Mouse (Mus musculus): ENCODE results near the gene Mapk1ip1. TPM values are rescaled to one million over a fixed set of nuclear protein-coding genes. Genes with fewer than 3 reads are reported as not detected.

Mapk1ip1 gene
- polyA plus RNA-seq (2014; fragmentation: Nextera tagmentation; extraction: Ambion mirVana) = 11.4 and 12.7 TPM in 2 replicates

- H3K36me3 ChIP-seq (ENCODE audit: control insufficient read depth, insufficient read depth, low read length) = no peaks in the 10 kb centered on the region
- H3K4me3 ChIP-seq (ENCODE audit: low read depth, low read length) = peak within 1 kb of the TSS; percentile 99
- H3K9me3 ChIP-seq (replicated peaks; ENCODE audit: control insufficient read depth, low read length) = no peaks in the 10 kb centered on the region
- H3K9ac ChIP-seq (ENCODE audit: low read depth, low read length) = peak within 1 kb of the TSS; percentile 96
- under 1% methylated on average over 50 of the region's 51 CpGs for WGBS (ENCODE audit: insufficient replicate concordance)
- no peaks in the 10 kb centered on the region for H3K27me3 ChIP-seq (ENCODE audit: control insufficient read depth, insufficient read depth, low read length)
- peak within 1 kb of the TSS; percentile 95 for H3K4me2 ChIP-seq
- ATAC-seq (replicated peaks; ENCODE audit: insufficient number of reproducible peaks, low FRiP score, low TSS enrichment) = peak; percentile 93
- H3K4me1 ChIP-seq (ENCODE audit: control insufficient read depth, insufficient read depth, low read length) = peaks cover 24% of the 10 kb centered on the region
- peak within 1 kb of the TSS; percentile 95 for H3K27ac ChIP-seq (ENCODE audit: low read depth, low read length)
Measured at GRCm38 (mm10) chr7:138845544-138846391, at the start of gene Mapk1ip1, which contains the start of gene Ppp2r2d. Gene Mapk1ip1, minus strand, starts transcription at chr7:138846273. Gene Ppp2r2d, plus strand, starts transcription at chr7:138846079.

DNA sequence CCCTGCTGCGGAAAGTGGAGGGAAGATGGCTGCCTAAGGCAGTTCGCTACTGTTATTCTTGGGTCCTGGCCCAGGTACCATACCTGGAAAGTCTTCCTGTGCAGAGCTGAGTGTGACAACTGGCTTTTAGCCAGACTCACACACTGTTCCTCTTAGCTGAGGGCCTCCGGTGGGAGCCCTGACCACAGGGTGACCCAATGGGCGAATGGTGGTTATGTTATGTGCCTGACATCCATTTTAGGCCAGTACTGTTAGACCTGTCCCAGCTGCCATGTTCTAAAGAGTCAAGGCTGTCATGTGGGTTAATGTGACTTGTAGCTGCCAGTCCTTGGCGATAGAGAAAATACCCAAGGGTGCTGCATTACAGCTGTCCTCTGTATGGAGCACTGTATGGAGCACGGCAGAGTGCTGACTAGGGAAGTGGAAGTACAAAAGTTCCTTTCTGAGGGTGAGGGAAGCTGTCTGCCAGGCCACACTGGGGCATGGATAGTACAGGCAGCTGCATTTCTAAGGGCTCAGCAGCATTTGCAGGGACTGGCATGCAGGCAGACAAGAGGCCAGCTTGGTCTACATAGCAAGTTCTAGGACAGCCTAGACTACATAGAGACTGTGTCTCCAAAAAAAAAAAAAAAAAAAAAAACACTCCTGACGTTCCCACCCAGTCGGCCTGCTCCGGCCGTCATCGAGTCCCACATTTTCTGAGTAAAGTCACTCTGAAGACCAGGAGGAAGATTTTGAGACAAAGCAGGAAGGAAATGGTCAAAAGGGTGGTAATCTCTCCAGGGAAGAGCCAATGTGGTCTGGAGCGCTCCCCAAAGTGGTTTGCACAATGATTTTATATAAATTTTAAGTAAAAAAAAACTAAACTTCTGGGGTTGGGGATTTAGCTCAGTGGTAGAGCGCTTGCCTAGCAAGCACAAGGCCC, 39.6 kb upstream of the Mapk1ip1 start:
- no peak for ATAC-seq (replicated peaks; ENCODE audit: insufficient number of reproducible peaks, low FRiP score, low TSS enrichment)
- 86% methylated on average over 12 of the region's 13 CpGs for WGBS (ENCODE audit: insufficient replicate concordance)

GRCm38 (mm10) chr7:138883724-138884123, 37.7 kb upstream of the Mapk1ip1 start:
- no peaks in the 10 kb centered on the region for H3K4me1 ChIP-seq (ENCODE audit: control insufficient read depth, insufficient read depth, low read length)
- H3K27me3 ChIP-seq (ENCODE audit: control insufficient read depth, insufficient read depth, low read length) = no peaks in the 10 kb centered on the region
- peaks cover 15% of the 10 kb centered on the region for H3K36me3 ChIP-seq (ENCODE audit: control insufficient read depth, insufficient read depth, low read length)
- H3K9ac ChIP-seq (ENCODE audit: low read depth, low read length) = no peak overlapping the region
- H3K4me2 ChIP-seq = no peak overlapping the region
- no peaks in the 10 kb centered on the region for H3K9me3 ChIP-seq (replicated peaks; ENCODE audit: control insufficient read depth, low read length)
- WGBS (ENCODE audit: insufficient replicate concordance) = 86% methylated on average over 3 of the region's 3 CpGs
- no peak overlapping the region for H3K4me3 ChIP-seq (ENCODE audit: low read depth, low read length)
- ATAC-seq (replicated peaks; ENCODE audit: insufficient number of reproducible peaks, low FRiP score, low TSS enrichment) = no peak
- H3K27ac ChIP-seq (ENCODE audit: low read depth, low read length) = no peak overlapping the region

More for the DNA sequence above, 39.6 kb upstream of the Mapk1ip1 start:
- no peaks in the 10 kb centered on the region for H3K9me3 ChIP-seq (replicated peaks; ENCODE audit: control insufficient read depth, low read length)
- H3K4me3 ChIP-seq (ENCODE audit: low read depth, low read length) = no peak overlapping the region
- peaks cover 7% of the 10 kb centered on the region for H3K36me3 ChIP-seq (ENCODE audit: control insufficient read depth, insufficient read depth, low read length)
- no peaks in the 10 kb centered on the region for H3K27me3 ChIP-seq (ENCODE audit: control insufficient read depth, insufficient read depth, low read length)
- no peak overlapping the region for H3K4me2 ChIP-seq
- no peaks in the 10 kb centered on the region for H3K4me1 ChIP-seq (ENCODE audit: control insufficient read depth, insufficient read depth, low read length)
- no peak overlapping the region for H3K9ac ChIP-seq (ENCODE audit: low read depth, low read length)
- no peak overlapping the region for H3K27ac ChIP-seq (ENCODE audit: low read depth, low read length)

GRCm38 (mm10) chr7:138875031-138875430, 29.0 kb upstream of the Mapk1ip1 start:
- H3K4me1 ChIP-seq (ENCODE audit: control insufficient read depth, insufficient read depth, low read length) = no peaks in the 10 kb centered on the region
- no peak overlapping the region for H3K27ac ChIP-seq (ENCODE audit: low read depth, low read length)
- no peaks in the 10 kb centered on the region for H3K27me3 ChIP-seq (ENCODE audit: control insufficient read depth, insufficient read depth, low read length)
- H3K9me3 ChIP-seq (replicated peaks; ENCODE audit: control insufficient read depth, low read length) = no peaks in the 10 kb centered on the region
- H3K4me3 ChIP-seq (ENCODE audit: low read depth, low read length) = no peak overlapping the region
- H3K9ac ChIP-seq (ENCODE audit: low read depth, low read length) = no peak overlapping the region
- 88% methylated on average over 3 of the region's 3 CpGs for WGBS (ENCODE audit: insufficient replicate concordance)
- no peak overlapping the region for H3K4me2 ChIP-seq
- no peak for ATAC-seq (replicated peaks; ENCODE audit: insufficient number of reproducible peaks, low FRiP score, low TSS enrichment)
- H3K36me3 ChIP-seq (ENCODE audit: control insufficient read depth, insufficient read depth, low read length) = peaks cover 34% of the 10 kb centered on the region

GRCm38 (mm10) chr7:138872956-138873355, 26.9 kb upstream of the Mapk1ip1 start:
- H3K9me3 ChIP-seq (replicated peaks; ENCODE audit: control insufficient read depth, low read length) = no peaks in the 10 kb centered on the region
- H3K4me3 ChIP-seq (ENCODE audit: low read depth, low read length) = no peak overlapping the region
- H3K36me3 ChIP-seq (ENCODE audit: control insufficient read depth, insufficient read depth, low read length) = peaks cover 27% of the 10 kb centered on the region
- H3K27me3 ChIP-seq (ENCODE audit: control insufficient read depth, insufficient read depth, low read length) = no peaks in the 10 kb centered on the region
- WGBS (ENCODE audit: insufficient replicate concordance) = 86% methylated on average over 3 of the region's 3 CpGs
- no peak overlapping the region for H3K9ac ChIP-seq (ENCODE audit: low read depth, low read length)
- no peak overlapping the region for H3K27ac ChIP-seq (ENCODE audit: low read depth, low read length)
- H3K4me1 ChIP-seq (ENCODE audit: control insufficient read depth, insufficient read depth, low read length) = no peaks in the 10 kb centered on the region
- ATAC-seq (replicated peaks; ENCODE audit: insufficient number of reproducible peaks, low FRiP score, low TSS enrichment) = no peak
- no peak overlapping the region for H3K4me2 ChIP-seq

- Histone ChIP-seq H3K27ac (ENCODE audit: low read depth, low read length) (no peak overlapping the region), H3K4me1 (ENCODE audit: control insufficient read depth, insufficient read depth, low read length) (no peaks in the 10 kb centered on the region), H3K27me3 (ENCODE audit: control insufficient read depth, insufficient read depth, low read length) (no peaks in the 10 kb centered on the region), H3K36me3 (ENCODE audit: control insufficient read depth, insufficient read depth, low read length) (no peaks in the 10 kb centered on the region; the same call in 1 of the 2 replicates), H3K4me2 (no peak overlapping the region), H3K4me3 (ENCODE audit: low read depth, low read length) (no peak overlapping the region), H3K9ac (ENCODE audit: low read depth, low read length) (no peak overlapping the region), H3K9me3 (replicated peaks; ENCODE audit: control insufficient read depth, low read length) (no peaks in the 10 kb centered on the region)
- ATAC-seq (replicated peaks; ENCODE audit: insufficient number of reproducible peaks, low FRiP score, low TSS enrichment) = no peak
- WGBS (ENCODE audit: insufficient replicate concordance) = 83% methylated on average over 4 of the region's 4 CpGs
Measured at GRCm38 (mm10) chr7:138868316-138868715, 22.2 kb upstream of the Mapk1ip1 start.

DNA sequence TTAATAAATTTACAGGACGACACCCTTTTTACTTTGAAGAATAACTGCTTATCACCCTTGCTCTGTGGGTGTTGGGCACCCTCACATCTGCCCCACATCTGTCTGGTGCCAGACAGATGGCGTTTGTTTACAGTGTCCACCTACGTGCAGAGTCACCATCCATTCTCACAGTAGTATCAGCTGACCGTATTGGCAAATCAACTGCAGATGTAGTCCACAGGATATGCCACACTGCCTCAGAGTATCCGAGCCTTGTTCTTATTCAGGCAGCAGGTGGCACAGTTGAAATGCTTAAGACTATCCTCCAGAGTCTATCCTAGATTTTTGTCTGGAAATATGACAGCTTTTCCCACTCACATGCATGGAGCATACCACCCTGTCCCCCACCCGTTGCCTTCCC, 21.2 kb upstream of the Mapk1ip1 start:
- no peak overlapping the region for H3K9ac ChIP-seq (ENCODE audit: low read depth, low read length)
- 80% methylated on average over 6 of the region's 6 CpGs for WGBS (ENCODE audit: insufficient replicate concordance)
- H3K27me3 ChIP-seq (ENCODE audit: control insufficient read depth, insufficient read depth, low read length) = no peaks in the 10 kb centered on the region
- no peak overlapping the region for H3K4me3 ChIP-seq (ENCODE audit: low read depth, low read length)
- no peak overlapping the region for H3K27ac ChIP-seq (ENCODE audit: low read depth, low read length)
- no peaks in the 10 kb centered on the region for H3K4me1 ChIP-seq (ENCODE audit: control insufficient read depth, insufficient read depth, low read length)
- no peak for ATAC-seq (replicated peaks; ENCODE audit: insufficient number of reproducible peaks, low FRiP score, low TSS enrichment)
- H3K9me3 ChIP-seq (replicated peaks; ENCODE audit: control insufficient read depth, low read length) = no peaks in the 10 kb centered on the region
- no peaks in the 10 kb centered on the region; the same call in 1 of the 2 replicates for H3K36me3 ChIP-seq (ENCODE audit: control insufficient read depth, insufficient read depth, low read length)
- no peak overlapping the region for H3K4me2 ChIP-seq

GRCm38 (mm10) chr7:138864776-138865175, 18.7 kb upstream of the Mapk1ip1 start:
- Histone ChIP-seq H3K9ac (ENCODE audit: low read depth, low read length) (no peak overlapping the region), H3K4me1 (ENCODE audit: control insufficient read depth, insufficient read depth, low read length) (no peaks in the 10 kb centered on the region), H3K4me3 (ENCODE audit: low read depth, low read length) (no peak overlapping the region), H3K9me3 (replicated peaks; ENCODE audit: control insufficient read depth, low read length) (no peaks in the 10 kb centered on the region), H3K4me2 (no peak overlapping the region), H3K36me3 (ENCODE audit: control insufficient read depth, insufficient read depth, low read length) (no peaks in the 10 kb centered on the region), H3K27ac (ENCODE audit: low read depth, low read length) (no peak overlapping the region), H3K27me3 (ENCODE audit: control insufficient read depth, insufficient read depth, low read length) (no peaks in the 10 kb centered on the region)
- ATAC-seq (replicated peaks; ENCODE audit: insufficient number of reproducible peaks, low FRiP score, low TSS enrichment) = no peak
- 89% methylated on average over 1 of the region's 1 CpGs for WGBS (ENCODE audit: insufficient replicate concordance)
